Mouse (Mus musculus): ENCODE results near the gene Fbrsl1.
A peak's percentile ranks its signal among the peaks of the same experiment; 100 is the strongest.
"Not testable (repeated sequence)": the region's sequence is repeated elsewhere in the genome, so short reads cannot be mapped to it uniquely, and the experiment has no call there.

The Fbrsl1 gene

GRCm38 (mm10) chr5:110447720-110448435 is 425 bp downstream of the Fbrsl1 start:
- DNase-seq: peak; percentile 54 to 61

GRCm38 (mm10) chr5:110444509-110444908 is 3.8 kb downstream of the Fbrsl1 start:
- no peak for DNase-seq

- peak; percentile 55 to 67 for DNase-seq
Measured at GRCm38 (mm10) chr5:110442966-110443590, 5.2 kb downstream of the Fbrsl1 start.

- DNase-seq: peak; percentile 65 to 70
Measured at GRCm38 (mm10) chr5:110439565-110440310, 8.6 kb downstream of the Fbrsl1 start.

GRCm38 (mm10) chr5:110438591-110438990 is 9.7 kb downstream of the Fbrsl1 start:
- DNase-seq: no peak

GRCm38 (mm10) chr5:110437632-110438261 is 10.6 kb downstream of the Fbrsl1 start:
- no peak for DNase-seq

- DNase-seq: not testable (repeated sequence)
Measured at GRCm38 (mm10) chr5:110436166-110436565, 12.1 kb downstream of the Fbrsl1 start.

- DNase-seq: peak in 1 of 2 experiments; percentile 54
Measured at GRCm38 (mm10) chr5:110434816-110435215, 13.5 kb downstream of the Fbrsl1 start.

GRCm38 (mm10) chr5:110429045-110429444 is 19.3 kb downstream of the Fbrsl1 start:
- peak; percentile 86 for DNase-seq

GRCm38 (mm10) chr5:110428290-110428689 is 20.0 kb downstream of the Fbrsl1 start:
- DNase-seq: no peak

GRCm38 (mm10) chr5:110425187-110425586 is 23.1 kb downstream of the Fbrsl1 start:
- DNase-seq: no peak

GRCm38 (mm10) chr5:110424204-110424603 is 24.1 kb downstream of the Fbrsl1 start:
- DNase-seq: no peak

- no peak for DNase-seq
Measured at GRCm38 (mm10) chr5:110421393-110421792, 26.9 kb downstream of the Fbrsl1 start.

GRCm38 (mm10) chr5:110420950-110421349 is 27.4 kb downstream of the Fbrsl1 start:
- no peak for DNase-seq

GRCm38 (mm10) chr5:110420201-110420600 is 28.1 kb downstream of the Fbrsl1 start:
- DNase-seq: no peak

GRCm38 (mm10) chr5:110418523-110418911 is 29.8 kb downstream of the Fbrsl1 start:
- DNase-seq: no peak

- DNase-seq: no peak
Measured at GRCm38 (mm10) chr5:110417756-110418522, 30.4 kb downstream of the Fbrsl1 start.

GRCm38 (mm10) chr5:110416825-110417401 is 31.4 kb downstream of the Fbrsl1 start:
- DNase-seq: peak; percentile 59 to 69

- DNase-seq: no peak
Measured at GRCm38 (mm10) chr5:110415806-110416700, 32.2 kb downstream of the Fbrsl1 start.

GRCm38 (mm10) chr5:110415022-110415421 is 33.3 kb downstream of the Fbrsl1 start:
- DNase-seq: no peak

- DNase-seq: no peak
Measured at GRCm38 (mm10) chr5:110413018-110413417, 35.3 kb downstream of the Fbrsl1 start.

All from cerebellum, postnatal 10 days (tissue).